Mouse (Mus musculus): ENCODE data around the gene Obox3. TPM values are rescaled to one million over a fixed set of nuclear protein-coding genes. Genes with fewer than 3 reads are reported as not detected.
"Not testable (repeated sequence)": the region's sequence is repeated elsewhere in the genome, so short reads cannot be mapped to it uniquely, and the experiment has no call there.

The Obox3 gene
- not detected in 2 replicates for polyA plus RNA-seq (2016; fragmentation: Nextera tagmentation; extraction: Ambion mirVana)

- H3K36me3 ChIP-seq; H3K4me2 ChIP-seq (replicated peaks); H3K4me1 ChIP-seq; H3K27ac ChIP-seq; H3K9ac ChIP-seq; H3K4me3 ChIP-seq; H3K27me3 ChIP-seq (replicated peaks); ATAC-seq (ENCODE audit: low FRiP score, low read depth); H3K9me3 ChIP-seq: not testable (repeated sequence)
- WGBS = 29% methylated on average over 1 of the region's 1 CpGs
Measured at GRCm38 (mm10) chr7:15639802-15640201, at the start of gene Obox3. Gene Obox3, minus strand, starts transcription at chr7:15639902.

- not testable (repeated sequence) for H3K36me3 ChIP-seq; H3K27ac ChIP-seq; H3K4me1 ChIP-seq; H3K4me2 ChIP-seq (replicated peaks); H3K4me3 ChIP-seq; H3K27me3 ChIP-seq (replicated peaks); H3K9ac ChIP-seq; H3K9me3 ChIP-seq; ATAC-seq (ENCODE audit: low FRiP score, low read depth)
- 82% methylated on average over 5 of the region's 5 CpGs for WGBS
Measured at GRCm38 (mm10) chr7:15509411-15509810, 130.3 kb downstream of the Obox3 start.

Other genes starting within 250 kb of the Obox3 start
- not detected in 2 replicates for gene Obox5, start 110.2 kb upstream of the Obox3 start, polyA plus RNA-seq (2016; fragmentation: Nextera tagmentation; extraction: Ambion mirVana)
- gene Obox6, start 199.8 kb upstream of the Obox3 start, polyA plus RNA-seq (2016; fragmentation: Nextera tagmentation; extraction: Ambion mirVana) = not detected in 2 replicates
- not detected in 2 replicates for gene Crx, start 240.1 kb upstream of the Obox3 start, polyA plus RNA-seq (2016; fragmentation: Nextera tagmentation; extraction: Ambion mirVana)
- gene Crxos, start 242.7 kb upstream of the Obox3 start, polyA plus RNA-seq (2016; fragmentation: Nextera tagmentation; extraction: Ambion mirVana) = not detected in 2 replicates